14 mouse cellular contexts compared by ENCODE assay signal in the genomic region with DNA sequence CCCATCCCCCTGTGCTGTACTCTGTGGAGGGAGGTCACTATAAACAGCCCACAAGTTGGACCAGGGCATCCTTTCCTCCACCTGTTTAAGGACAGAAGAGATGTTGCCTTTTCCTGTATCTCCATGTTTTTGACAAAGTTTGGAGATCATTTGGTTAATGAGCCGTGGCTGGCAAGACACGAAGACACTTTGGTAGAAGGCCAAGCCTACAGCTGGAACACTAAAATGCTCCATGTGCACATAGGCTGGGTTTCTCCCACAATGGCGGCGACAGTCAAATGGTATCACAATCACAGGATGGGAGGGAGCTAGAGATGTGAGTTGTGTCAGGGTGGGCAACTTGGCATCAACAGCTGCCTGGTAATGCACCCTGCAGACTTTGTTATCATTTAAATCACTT.
"Had no signal": no experiment of that assay in that cellular context is flagged by ENCODE, and none has a peak within 500 bp of the region (broad histone marks: within the 10 kb centered on the region; RNA-seq: fewer than 3 reads in every experiment).

No protein-coding gene starts in this region.

- H3K4me1 ChIP-seq: intestine, embryonic 15.5 days; liver, embryonic 13.5 days; stomach, embryonic 15.5 days had no signal

- ATAC-seq: intestine, embryonic 15.5 days; liver, postnatal 0 days; midbrain, embryonic 13.5 days had no signal

- H3K4me2 ChIP-seq: intestine, embryonic 15.5 days; kidney, embryonic 15.5 days; limb, embryonic 12.5 days; liver, embryonic 13.5 days; midbrain, embryonic 13.5 days; neural tube, embryonic 12.5 days; stomach, embryonic 15.5 days had no signal

- H3K27me3 ChIP-seq: intestine, embryonic 15.5 days; kidney, embryonic 15.5 days; limb, embryonic 12.5 days; liver, embryonic 13.5 days; midbrain, embryonic 13.5 days; neural tube, embryonic 12.5 days; stomach, embryonic 15.5 days had no signal

- H3K27ac ChIP-seq: intestine, embryonic 15.5 days; kidney, embryonic 15.5 days; limb, embryonic 12.5 days; liver, embryonic 13.5 days; midbrain, embryonic 13.5 days; neural tube, embryonic 12.5 days; stomach, embryonic 15.5 days had no signal

- H3K9me3 ChIP-seq: intestine, embryonic 15.5 days; kidney, embryonic 15.5 days; limb, embryonic 12.5 days; liver, embryonic 13.5 days; midbrain, embryonic 13.5 days; neural tube, embryonic 12.5 days; stomach, embryonic 15.5 days had no signal

- H3K4me3 ChIP-seq: intestine, embryonic 15.5 days; kidney, embryonic 15.5 days; limb, embryonic 12.5 days; liver, embryonic 13.5 days; midbrain, embryonic 13.5 days; neural tube, embryonic 12.5 days; stomach, embryonic 15.5 days had no signal

- DNase-seq: kidney, adult 2 months; kidney, postnatal 25 days; liver; liver, embryonic 13.5 days; liver, postnatal 0 days; right cerebral cortex, postnatal 4 days; thymus, adult 2 months; thymus, postnatal 25 days had no signal

- H3K36me3 ChIP-seq: intestine, embryonic 15.5 days; kidney, embryonic 15.5 days; limb, embryonic 12.5 days; liver, embryonic 13.5 days; midbrain, embryonic 13.5 days; neural tube, embryonic 12.5 days; stomach, embryonic 15.5 days had no signal

- H3K9ac ChIP-seq: intestine, embryonic 15.5 days; kidney, embryonic 15.5 days; limb, embryonic 12.5 days; liver, embryonic 13.5 days; liver, postnatal 0 days; midbrain, embryonic 13.5 days; neural tube, embryonic 12.5 days; stomach, embryonic 15.5 days had no signal
